Mouse (Mus musculus): ENCODE data around the gene Rgl3.
A peak's percentile ranks its signal among the peaks of the same experiment; 100 is the strongest.

Rgl3 gene

DNA sequence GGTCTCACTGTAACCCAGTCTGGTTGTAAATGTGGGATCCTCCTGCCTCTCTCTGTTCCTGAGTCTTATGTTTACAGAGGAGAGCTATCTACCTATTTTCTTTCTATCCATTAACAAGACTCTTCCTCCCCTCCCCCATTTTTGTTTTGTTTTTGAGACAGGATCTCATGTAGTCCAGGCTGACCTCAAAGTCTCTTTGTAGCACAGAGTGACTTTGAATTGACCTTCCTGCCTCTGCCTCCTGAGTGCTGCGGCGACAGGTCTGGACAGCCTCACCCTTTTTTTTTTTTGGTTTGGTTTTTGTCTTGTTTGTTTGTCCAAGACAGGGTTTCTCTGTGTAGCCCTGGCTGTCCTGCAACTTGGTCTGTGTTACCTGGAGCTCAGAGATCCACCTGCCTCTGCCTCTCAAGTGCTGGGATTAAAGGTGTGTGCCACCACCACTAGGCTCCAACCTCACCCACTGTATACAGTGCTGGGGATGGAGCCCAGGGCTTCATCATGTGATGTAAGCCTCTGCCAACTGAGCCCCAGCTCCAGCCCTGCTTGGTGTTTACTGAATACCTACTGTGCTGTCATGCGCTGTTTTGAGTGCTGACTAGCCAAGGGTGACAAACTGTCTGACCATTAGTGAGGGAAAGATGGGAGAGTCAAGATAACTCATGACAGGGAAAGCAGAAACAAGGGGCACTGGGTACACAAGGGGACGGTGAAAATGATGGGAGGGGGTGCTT, 10.7 kb downstream of the Rgl3 start:
- no peak for DNase-seq (ENCODE audit: low read depth)

DNA sequence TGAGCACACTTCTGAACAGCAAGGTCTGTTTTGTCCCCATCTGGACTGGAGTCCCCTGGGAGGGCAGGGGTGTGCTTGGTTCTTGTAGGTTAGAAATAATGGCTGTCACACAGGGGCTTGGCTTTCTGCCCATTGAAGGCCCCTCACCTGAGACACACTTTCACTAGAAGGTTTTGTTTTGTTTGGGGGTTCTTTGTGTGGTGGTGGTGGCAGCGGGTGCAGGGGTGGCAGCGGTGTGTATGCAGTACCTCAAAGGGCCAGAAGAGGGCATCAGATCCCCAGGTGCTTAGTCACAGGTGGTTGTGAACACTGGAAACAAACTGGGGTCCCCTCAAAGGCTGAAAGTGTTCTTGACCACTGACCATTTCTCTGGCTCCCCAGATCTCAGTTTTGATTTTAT, 11.3 kb downstream of the Rgl3 start:
- DNase-seq (ENCODE audit: low read depth): no peak

- no peak for DNase-seq (ENCODE audit: low read depth)
Observed at GRCm38 (mm10) chr9:21977331-21977730, 11.9 kb downstream of the Rgl3 start.

GRCm38 (mm10) chr9:21976626-21977175, 12.5 kb downstream of the Rgl3 start:
- no peak for DNase-seq (ENCODE audit: low read depth)

DNA sequence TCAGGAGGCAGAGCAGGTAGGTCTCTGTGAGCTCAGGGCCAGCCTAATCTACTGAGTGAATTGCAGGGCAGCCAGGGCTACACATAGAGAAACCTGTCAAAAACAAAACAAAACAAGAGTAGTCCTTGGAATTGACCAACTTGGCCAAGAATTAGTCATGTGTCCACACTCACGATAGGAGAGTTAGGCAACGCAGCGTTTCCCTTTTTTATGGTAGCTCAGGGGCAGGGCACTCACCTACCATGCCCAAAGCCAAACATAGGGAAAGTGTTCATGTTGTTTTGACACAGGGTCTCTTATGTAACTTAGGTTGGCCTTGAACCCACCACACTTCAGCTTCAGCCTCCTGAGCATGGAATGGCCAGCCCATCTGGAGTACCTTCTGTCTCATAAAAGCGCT, 19.9 kb downstream of the Rgl3 start:
- no peak for DNase-seq (ENCODE audit: low read depth)

DNA sequence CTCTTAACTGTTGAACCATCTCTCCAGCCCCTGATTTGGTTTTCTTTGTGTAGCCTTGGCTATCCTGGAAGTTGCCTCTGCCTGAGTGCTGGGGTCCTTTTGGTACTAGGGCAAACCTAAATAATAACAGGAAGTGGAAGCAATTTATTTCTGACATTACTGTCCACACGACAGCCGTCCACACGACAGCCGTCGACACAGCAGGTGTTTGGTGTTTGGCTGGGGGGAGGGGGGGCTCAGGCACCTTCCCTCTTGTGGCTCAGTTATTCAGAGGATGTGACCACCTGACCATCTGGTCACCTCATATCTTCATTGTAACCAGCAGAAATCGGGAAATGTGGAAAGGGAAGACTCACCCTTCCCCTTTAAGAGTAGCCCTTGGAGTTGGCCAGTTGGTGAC, 20.4 kb downstream of the Rgl3 start:
- no peak for DNase-seq (ENCODE audit: low read depth)

DNA sequence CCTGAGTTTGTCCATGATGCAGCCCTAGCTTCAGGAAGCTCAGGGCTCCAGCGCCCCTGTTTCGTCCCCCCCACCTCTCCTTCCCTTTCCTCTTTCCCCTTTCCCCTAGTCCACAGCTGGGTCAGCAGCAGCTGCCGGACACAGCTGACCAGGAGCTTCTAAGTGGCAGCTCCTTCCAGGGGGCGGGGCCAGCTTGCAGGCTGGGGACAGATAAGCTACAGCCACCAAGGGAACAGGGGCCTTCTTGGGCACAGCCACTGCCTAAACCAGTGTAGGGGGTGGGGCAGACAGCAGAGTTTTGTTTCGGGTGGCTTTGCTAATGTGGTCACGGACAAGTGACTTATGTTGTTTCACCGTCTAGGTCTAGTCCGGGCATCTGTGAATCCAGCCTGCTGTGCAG, 25.8 kb downstream of the Rgl3 start, which contains the start of gene Epor:
Gene Epor (minus strand): TSS at position 90 of the 400 bp plus-strand sequence.
- peak; percentile 68 for DNase-seq (ENCODE audit: low read depth)

DNA sequence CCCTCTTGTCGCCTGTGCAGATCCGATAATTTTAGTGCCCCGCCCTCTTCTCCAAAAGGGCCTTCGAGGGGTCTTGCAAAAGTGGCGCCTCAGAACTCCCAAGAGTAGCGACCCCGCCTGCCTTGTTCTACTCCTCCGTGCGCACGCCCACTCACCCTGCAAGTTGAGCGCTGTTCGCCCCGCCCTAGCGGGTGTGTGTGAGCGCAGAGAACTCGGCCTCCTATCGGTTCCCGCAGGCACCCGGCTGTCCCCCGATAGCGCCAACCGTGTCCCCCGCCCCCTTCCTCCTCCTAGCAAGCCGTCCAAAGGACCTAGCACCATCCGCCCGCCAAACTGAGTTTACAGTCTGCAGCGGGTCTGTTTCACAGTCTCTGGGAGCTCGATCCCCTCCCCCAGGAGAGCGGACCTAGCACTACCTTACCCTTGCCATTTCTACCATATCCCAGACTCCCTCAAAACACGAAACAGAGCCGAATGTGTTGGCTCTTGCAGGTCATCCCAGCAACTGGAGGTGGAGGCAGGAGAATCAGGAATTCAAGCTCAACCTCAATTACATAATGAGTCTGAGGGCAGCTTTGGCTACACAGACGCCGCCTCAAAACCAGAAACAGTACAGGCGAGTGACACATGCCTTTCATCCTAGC, 26.7 kb downstream of the Rgl3 start:
- DNase-seq (ENCODE audit: low read depth): peak; percentile 98

GRCm38 (mm10) chr9:21962010-21962409, 27.2 kb downstream of the Rgl3 start:
- no peak for DNase-seq (ENCODE audit: low read depth)

DNA sequence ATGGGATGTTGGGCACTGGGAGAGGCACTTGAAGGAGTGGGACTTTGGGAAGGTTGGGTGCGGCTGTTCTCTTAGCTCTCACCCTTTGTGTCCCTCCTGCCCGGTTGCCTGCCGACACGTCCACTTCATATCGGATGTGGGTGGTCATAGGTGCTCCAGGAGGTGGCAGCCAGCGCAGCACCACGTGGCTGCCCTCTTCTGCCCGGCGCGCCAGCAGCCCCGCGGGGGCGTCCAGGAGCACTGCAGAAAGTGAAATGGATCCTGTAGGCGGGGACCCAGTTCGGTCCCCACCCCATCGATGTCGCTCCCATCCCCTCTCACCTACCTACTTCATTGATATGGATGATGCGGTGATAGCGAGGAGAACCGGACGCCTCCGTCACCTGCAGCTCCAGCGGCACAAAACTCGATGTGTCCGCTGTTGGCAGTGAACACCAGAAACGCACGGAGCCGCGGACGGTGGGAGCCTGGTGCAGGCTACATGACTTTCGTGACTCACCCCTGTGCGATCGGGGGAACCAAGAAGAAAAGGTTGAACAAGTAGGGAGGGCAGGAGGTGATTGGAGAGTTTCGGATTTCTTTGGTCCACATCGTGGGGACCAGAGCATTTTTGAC, 27.8 kb downstream of the Rgl3 start:
- no peak for DNase-seq (ENCODE audit: low read depth)

DNA sequence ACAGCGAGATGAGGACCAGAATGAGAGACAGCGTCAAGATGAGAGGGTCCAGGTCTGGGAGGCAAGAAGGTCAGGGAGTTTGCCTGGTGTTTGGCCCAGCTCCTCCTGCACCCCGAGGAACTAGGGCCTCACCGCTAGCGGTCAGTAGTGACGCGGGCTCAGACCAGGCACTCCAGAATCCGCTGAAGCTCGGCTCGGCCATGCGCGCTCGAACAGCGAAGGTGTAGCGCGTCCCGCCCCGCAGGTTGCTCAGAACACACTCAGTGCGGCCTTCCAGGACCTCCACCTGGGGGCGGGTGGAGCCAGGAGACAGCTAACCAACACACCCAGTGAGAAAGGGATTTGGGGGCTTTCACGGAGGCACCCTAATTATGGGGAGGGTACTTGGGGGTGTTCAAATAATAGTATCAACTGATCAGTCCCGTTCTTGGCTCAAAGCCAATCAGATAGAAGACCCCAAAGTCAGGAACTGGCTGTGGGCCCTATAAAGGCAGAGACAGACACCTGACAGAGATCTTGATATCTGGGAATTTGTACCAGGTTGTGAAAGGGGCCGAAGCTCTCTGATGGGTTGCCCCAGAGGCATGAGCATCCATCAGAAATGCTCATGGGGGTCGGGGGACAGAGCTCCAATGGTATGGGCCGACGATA, 28.6 kb downstream of the Rgl3 start:
- no peak for DNase-seq (ENCODE audit: low read depth)

DNA sequence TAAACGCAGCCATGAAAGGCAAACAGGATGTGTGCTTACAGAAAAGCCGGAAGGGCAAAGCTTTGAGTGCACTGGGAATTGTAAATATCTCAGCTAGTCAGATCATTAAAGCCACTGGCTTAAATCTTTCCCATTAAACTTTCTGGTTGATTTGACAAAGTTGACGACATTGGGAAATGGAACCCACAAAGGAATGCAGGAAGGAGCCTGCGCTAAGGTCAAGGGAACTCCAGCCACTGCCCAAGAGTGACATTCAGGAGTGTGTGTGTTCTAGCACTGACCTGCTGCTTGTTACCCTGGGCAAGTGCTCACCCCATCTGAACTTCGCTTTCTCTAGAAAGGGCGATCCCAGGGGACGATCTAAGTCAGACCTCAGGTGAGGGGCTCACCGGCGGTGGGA, 29.1 kb downstream of the Rgl3 start:
- no peak for DNase-seq (ENCODE audit: low read depth)

DNA sequence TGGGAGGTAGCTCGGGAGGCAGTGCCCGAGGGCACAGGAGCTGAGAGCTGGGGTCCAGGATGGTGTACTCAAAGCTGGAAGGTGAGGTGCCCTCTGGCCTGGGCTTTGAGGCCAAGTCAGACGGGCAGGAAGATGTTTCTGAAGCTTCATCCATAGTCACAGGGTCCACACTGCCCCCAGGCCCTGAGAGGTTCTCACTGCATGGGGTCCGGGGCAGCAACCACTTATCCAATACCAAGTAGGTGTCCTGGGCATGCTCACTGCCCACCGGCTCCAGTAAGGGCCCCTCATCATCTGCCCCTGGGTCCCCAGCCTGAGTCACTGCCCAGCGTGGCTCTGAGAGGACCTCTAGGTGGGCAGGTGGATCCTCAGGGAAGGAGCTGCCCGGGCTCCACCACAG, 30.0 kb downstream of the Rgl3 start:
- DNase-seq (ENCODE audit: low read depth): no peak

DNA sequence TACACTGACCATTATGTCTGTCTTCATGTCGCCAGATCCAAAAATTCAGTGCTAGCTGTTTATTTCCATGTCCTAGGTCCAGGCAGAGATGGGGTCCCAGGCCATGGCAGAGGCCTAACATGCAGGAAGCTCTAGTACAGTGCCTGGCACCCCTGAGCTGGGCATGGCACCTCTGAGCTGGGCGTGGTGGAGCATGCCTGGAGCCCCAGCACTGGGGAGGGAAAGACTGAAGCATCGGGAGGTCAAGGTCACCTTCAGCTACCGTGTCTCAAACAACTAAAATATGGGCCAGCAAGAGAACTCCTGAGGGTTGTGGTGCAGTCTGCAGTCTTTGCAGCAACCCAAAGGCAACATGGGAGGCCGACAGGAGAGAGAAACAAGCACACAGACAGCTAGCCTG, 30.9 kb downstream of the Rgl3 start:
- DNase-seq (ENCODE audit: low read depth): no peak

DNA sequence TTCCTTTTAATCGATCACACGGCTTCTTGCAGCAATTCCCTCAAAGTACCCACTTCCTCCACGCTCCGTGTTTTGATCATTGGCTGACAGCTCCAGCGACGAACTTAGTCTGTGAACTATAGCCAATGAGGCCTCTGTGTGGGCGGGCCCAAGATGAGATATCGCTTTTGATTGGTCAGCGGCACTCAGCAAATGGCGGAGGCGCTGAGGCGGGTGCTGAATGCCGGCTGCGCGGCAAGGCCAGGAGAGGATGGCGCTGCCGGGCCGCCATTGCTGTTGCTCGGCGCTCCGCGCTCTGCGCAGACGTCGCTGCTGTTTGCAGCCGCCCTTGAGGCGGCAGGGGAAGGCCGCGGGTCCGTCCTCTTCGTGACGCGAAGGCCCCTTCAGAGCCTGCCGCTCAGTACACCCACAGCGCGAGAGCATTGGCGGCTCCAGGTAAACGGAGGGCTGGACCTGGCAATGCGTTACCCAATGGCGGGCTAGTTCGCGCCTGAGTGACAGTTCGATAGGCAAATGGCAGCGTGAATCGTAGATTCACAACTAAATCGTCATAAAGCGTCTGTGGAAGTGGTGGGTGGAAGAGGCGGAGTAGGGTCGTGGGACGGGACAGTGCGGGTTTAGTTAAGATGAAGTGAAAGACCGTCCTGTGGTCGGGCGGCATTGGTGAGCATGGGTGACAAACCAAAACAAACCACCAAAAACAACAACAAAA, 33.5 kb downstream of the Rgl3 start, which contains the start of gene Swsap1:
Gene Swsap1 (plus strand): TSS at position 186 of the 712 bp plus-strand sequence.
- DNase-seq (ENCODE audit: low read depth): peak; percentile 99

- no peak for DNase-seq (ENCODE audit: low read depth)
Observed at GRCm38 (mm10) chr9:21955225-21955569, 34.0 kb downstream of the Rgl3 start.

DNA sequence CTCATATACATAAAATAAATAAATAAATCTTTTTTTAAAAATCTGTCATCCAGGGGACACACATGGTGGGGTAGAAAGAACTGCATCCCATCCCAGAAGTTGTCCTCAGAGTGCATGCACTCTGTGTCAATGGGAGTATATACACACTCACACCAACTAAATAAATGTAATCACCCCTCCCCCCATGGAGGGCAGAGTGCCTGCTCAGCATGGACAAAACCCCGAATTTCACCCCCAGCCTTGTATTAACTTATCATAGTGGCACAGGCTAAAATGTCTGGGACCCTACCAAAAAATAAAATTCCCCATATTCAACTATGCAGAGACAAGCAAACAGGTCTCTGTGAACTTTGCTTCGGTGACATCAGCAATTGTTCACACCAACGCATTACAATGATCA, 34.6 kb downstream of the Rgl3 start:
- no peak for DNase-seq (ENCODE audit: low read depth)

DNA sequence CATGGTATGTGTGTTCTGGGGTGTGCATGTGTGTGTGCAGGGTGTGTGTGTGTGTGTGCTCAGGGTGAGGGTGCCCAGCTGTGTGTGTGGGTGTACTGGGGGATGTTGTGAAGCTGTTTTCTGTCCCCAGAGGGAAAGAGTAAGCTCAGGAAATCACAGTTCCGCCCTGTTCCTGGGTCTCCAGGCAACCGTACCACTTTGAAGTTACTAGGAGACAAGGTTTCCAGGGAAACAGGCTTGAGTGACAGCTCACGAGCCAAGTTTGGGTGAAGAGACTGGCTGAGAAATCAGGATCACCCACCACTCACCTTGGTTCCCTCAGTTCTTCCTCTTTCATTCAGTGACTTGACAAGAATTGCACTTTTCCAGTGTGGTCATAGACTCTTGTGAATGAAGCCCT, 35.6 kb downstream of the Rgl3 start:
- no peak for DNase-seq (ENCODE audit: low read depth)

DNA sequence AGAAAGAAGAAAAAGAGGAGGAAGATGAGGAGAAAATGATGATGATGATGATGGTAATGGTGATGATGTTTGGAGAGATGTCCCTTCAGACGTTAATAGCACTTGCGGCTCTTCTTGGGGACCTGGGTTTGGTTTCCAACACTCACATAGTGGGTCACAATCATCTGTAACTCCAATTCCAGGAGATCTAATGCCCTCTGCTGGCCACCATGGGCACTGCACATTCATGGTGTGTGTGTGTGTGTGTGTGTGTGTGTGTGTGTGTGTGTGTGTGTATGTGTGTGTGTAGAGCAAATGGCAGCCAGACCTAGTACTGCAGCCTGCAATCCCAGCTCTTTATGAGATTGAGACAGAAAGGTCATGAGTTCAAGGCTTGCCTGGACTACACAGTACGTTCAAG, 37.3 kb downstream of the Rgl3 start:
- no peak for DNase-seq (ENCODE audit: low read depth)

DNA sequence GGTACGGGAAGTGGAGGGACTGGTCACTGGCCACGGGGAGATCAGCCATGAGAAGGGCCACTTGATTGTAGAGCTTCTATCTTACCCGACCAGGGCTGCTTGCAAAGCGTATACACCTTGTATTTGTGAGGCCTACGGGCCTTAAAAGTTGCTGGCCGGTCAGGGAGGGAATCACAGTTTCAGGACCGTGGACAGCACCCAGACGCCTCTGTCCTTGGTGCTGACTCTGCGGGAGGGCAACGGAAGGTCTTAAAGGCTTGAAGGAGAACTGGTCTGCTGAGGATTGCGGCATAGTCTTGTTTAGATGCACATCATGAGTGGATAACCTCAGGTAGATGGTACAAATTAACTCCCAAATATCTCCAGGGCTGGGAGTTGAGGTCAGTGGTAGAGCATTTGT, 38.9 kb downstream of the Rgl3 start:
- DNase-seq (ENCODE audit: low read depth): peak; percentile 65

DNA sequence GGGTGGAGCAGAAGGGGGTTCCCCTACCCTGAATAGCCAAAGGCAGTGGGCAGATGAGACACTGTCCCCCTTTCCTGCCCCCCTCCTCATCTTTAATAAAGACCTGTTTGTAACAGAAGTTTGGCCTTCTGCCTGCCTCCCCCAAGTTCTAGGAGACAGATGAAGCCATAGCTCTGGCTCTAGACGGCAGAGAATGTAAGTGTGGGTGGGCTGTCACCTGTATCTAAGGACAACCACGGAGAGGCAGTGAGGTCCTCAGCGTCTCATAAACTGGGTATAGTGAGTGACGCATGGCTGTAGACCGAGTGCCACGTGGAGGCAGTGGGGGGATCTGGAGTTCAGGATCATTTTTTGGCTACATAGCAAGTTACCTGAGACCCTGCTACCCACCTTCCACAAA, 40.5 kb downstream of the Rgl3 start:
- DNase-seq (ENCODE audit: low read depth): no peak

DNA sequence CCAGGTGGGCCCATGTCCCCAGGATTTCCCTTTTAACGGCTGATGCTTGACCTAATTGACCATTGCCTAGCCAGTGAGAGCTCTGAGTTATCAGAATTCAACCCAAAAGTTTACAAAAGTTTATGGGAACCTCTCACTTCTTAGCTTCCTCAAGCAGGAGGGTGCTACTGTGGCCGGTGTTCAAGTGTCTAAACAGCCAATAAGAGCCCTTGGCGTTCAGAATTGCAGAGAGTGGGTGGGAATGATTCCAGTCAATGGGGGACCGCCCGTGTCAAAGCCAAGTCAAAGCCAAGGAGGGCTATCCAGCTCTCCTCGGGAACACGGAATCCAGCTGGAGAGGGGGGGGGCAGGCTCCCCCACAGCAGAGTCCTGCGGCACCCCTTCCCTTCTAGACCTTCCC, 41.1 kb downstream of the Rgl3 start:
- no peak for DNase-seq (ENCODE audit: low read depth)
